Mouse (Mus musculus) brain, embryonic 14.5 days (tissue): ENCODE measurements around the gene Zfp791. TPM values are rescaled to one million over a fixed set of nuclear protein-coding genes. Genes with fewer than 3 reads are reported as not detected.

Experiments used
- DNase-seq: peaks from one replicate; pipeline ENCODE4 v3.0.0-alpha.2; 2011; ENCODE audit warnings: low read depth
- CTCF ChIP-seq: fragments of 200-500 bp; IDR thresholded peaks from 2 replicates; pipeline ENCODE4 v1.5.1; 2012; ENCODE audit warnings: inconsistent platforms, mild to moderate bottlenecking, moderate library complexity, borderline replicate concordance; ENCODE audit not compliant: insufficient read depth, insufficient read length; ENCODE audit errors: extremely low read depth
- POLR2A ChIP-seq: fragments of 200-500 bp; IDR thresholded peaks from 2 replicates; pipeline ENCODE4 v1.6.1; 2012; ENCODE audit warnings: mild to moderate bottlenecking, inconsistent platforms, borderline replicate concordance; ENCODE audit not compliant: poor library complexity, insufficient read depth, insufficient read length, severe bottlenecking; ENCODE audit errors: extremely low read depth
- polyA plus RNA-seq: library from polyadenylated mRNA; depleted of rRNA; stranded (reverse); fragments of >200 nt; gene quantifications from 2 replicates; pipeline ENCODE4 v1.2.3, GENCODE M21; 2012; rRNA removed

Zfp791 gene
- polyA plus RNA-seq, 1 experiment: 2.8 TPM

GRCm38 (mm10) chr8:85065213-85065612 is 57.7 kb downstream of the Zfp791 start:
- TF ChIP-seq POLR2A (no peak), CTCF (no peak)
- DNase-seq: no peak

GRCm38 (mm10) chr8:85062603-85063002 is 60.3 kb downstream of the Zfp791 start:
- TF ChIP-seq CTCF: no peak
- no peak for TF ChIP-seq POLR2A

GRCm38 (mm10) chr8:85059879-85060616 is 62.8 kb downstream of the Zfp791 start, which contains the start of gene Fbxw9:
Gene Fbxw9 (plus strand): TSS chr8:85060055.
- TF ChIP-seq POLR2A: 0 out of 2 replicates have a peak, but pooled peaks have one; percentile 25
- TF ChIP-seq CTCF: no peak

More at GRCm38 (mm10) chr8:85062603-85063002, 60.3 kb downstream of the Zfp791 start:
- no peak for DNase-seq

More at GRCm38 (mm10) chr8:85059879-85060616, 62.8 kb downstream of the Zfp791 start, which contains the start of gene Fbxw9:
- DNase-seq: peak; percentile 98

Other genes with a start within 250 kb of the Zfp791 start
- 41.9 and 55.4 TPM in 2 replicates for gene Gcdh, start 229.2 kb downstream of the Zfp791 start, polyA plus RNA-seq
- gene Klf1, start 221.2 kb downstream of the Zfp791 start, polyA plus RNA-seq: 0.66 and 0.77 TPM in 2 replicates
- gene Dnase2a, start 214.5 kb downstream of the Zfp791 start, polyA plus RNA-seq: 5.1 and 6.8 TPM in 2 replicates
- gene Mast1, start 185.7 kb downstream of the Zfp791 start, polyA plus RNA-seq: 133 and 166 TPM in 2 replicates
- 7.2 and 7.6 TPM in 2 replicates for gene Rtbdn, start 176.1 kb downstream of the Zfp791 start, polyA plus RNA-seq
- gene Gm49661, start 153.7 kb downstream of the Zfp791 start, polyA plus RNA-seq: not detected in 2 replicates
- 756 and 915 TPM in 2 replicates for gene Prdx2, start 153.5 kb downstream of the Zfp791 start, polyA plus RNA-seq
- 41.8 and 51.3 TPM in 2 replicates for gene Rnaseh2a, start 153.3 kb downstream of the Zfp791 start, polyA plus RNA-seq
- gene Junb, start 144.4 kb downstream of the Zfp791 start, polyA plus RNA-seq: 6.7 and 7.1 TPM in 2 replicates
- 21.2 and 27.2 TPM in 2 replicates for gene Hook2, start 132.5 kb downstream of the Zfp791 start, polyA plus RNA-seq
- 0.05 and 0.06 TPM in 2 replicates for gene Best2, start 108.6 kb downstream of the Zfp791 start, polyA plus RNA-seq
- 224 and 279 TPM in 2 replicates for gene Asna1, start 97.8 kb downstream of the Zfp791 start, polyA plus RNA-seq
- gene Trir, start 96.3 kb downstream of the Zfp791 start, polyA plus RNA-seq: 191 and 216 TPM in 2 replicates
- 129 and 140 TPM in 2 replicates for gene Tnpo2, start 86.2 kb downstream of the Zfp791 start, polyA plus RNA-seq
- gene Fbxw9, start 63.0 kb downstream of the Zfp791 start, polyA plus RNA-seq: 102 and 128 TPM in 2 replicates
- 0.64 TPM in 1 of 2 replicates, not detected in the other for gene Gm5741, start 55.1 kb downstream of the Zfp791 start, polyA plus RNA-seq
- 74.8 and 77.0 TPM in 2 replicates for gene Dhps, start 51.3 kb downstream of the Zfp791 start, polyA plus RNA-seq
- gene Wdr83os, start 42.4 kb downstream of the Zfp791 start, polyA plus RNA-seq: 124 and 140 TPM in 2 replicates
- 64.9 and 86.6 TPM in 2 replicates for gene Wdr83, start 41.8 kb downstream of the Zfp791 start, polyA plus RNA-seq
- gene Man2b1, start 39.8 kb downstream of the Zfp791 start, polyA plus RNA-seq: 21.6 and 23.9 TPM in 2 replicates
- gene Cks1brt, start 28.8 kb upstream of the Zfp791 start, polyA plus RNA-seq: not detected in 2 replicates
- not detected in 2 replicates for gene Olfr371, start 102.9 kb upstream of the Zfp791 start, polyA plus RNA-seq
- gene Orc6, start 176.5 kb upstream of the Zfp791 start, polyA plus RNA-seq: 64.2 and 82.1 TPM in 2 replicates
- gene Vps35, start 176.7 kb upstream of the Zfp791 start, polyA plus RNA-seq: 78.9 and 81.3 TPM in 2 replicates